Mouse (Mus musculus): ENCODE measurements around the gene Osbpl6. TPM values are rescaled to one million over a fixed set of nuclear protein-coding genes. Genes with fewer than 3 reads are reported as not detected.

Gene Osbpl6
- total RNA-seq, 1 experiment from 2014 or later: 22.5 TPM

DNA sequence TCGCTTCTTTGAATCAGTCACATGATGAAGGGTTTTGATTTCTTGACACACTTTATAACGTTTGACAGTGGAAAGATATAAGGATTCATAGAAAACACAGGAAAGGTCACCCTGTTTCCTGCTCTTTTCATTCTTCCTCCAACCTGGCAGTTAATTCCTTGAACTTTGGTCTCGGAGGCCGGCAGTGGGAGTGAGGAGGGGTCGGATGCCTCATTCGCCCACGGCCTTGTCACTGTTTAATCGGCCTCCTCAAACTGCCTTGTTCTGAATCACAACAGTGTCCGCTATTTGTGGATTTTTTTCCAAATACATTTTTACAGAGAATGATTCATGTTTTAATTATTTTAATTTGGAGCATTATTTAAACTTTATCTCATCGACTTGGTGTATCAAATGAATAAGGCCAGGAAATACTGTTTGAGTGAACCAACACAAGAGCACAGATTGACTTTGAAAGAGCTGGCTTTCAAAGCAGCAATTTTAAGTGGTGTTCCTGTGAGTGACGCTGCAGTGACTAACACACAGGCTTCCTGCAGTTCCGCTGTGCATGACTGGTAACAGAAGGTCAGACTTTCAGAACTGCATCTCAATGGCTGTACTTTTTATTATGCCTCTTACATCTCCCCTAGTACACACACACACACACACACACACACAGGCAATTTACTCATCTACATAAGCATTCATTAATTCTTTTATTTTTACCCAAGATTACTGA, 98.0 kb downstream of the Osbpl6 start:
- DNase-seq: peak; percentile 67

DNA sequence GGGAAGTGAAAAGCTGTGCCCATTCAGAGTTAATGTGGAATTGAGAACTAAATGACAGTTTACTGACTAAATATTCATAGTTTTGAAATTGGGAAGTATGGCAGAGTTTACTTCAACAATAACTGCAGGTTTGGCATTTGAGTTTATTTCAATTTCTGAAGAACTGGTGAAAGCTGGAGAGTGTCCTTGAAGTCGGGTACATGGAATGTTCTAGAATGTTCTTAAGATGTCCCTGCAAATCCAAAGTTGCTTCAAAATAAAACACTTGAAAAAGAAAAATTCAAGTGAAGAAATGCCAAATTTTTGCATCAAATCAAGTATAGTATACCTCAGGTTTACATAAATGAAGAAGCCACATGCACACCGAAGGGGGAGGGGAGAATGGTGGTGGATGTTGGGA, 98.7 kb downstream of the Osbpl6 start:
- DNase-seq: no peak

- DNase-seq: peak; percentile 23
These were observed 105.0 kb downstream of the Osbpl6 start for GRCm38 (mm10) chr2:76511281-76511721.

DNA sequence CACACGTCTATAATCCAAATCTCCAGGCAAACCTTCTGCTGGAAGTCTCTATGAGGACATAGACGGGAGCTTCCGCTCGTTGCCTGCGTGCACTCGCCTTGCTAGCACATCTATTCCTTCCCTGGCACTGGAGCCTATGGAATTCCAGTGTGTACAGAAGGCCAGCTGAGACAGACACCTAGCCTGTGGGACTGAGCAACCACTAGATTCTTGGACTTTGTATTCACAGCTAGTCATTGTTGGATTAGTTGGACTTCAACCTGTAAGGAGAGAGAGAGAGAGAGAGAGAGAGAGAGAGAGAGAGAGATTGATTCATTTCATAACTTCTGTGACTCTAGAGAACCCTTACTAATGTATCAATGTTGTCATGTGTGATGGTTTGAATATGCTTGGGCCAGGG, 105.8 kb downstream of the Osbpl6 start:
- no peak for DNase-seq

DNA sequence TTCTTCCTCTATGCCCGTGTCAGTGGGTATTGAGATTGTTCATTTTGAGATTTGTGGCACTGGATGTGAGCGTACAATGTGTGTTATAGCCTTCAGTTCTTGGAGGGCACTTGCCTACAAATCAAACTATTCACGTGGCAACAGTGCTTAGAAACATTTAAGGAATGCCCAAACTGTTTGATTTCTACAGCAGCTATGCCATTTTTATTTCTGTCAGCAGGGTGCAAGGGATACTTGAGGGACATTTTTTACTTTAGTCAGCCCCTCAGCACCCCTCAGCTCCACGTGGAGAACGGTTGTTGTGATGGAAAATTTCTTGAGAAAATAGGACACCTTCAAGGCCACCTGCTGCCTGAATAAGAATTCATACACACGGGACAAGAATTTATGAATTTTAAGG, 106.6 kb downstream of the Osbpl6 start:
- no peak for DNase-seq

DNA sequence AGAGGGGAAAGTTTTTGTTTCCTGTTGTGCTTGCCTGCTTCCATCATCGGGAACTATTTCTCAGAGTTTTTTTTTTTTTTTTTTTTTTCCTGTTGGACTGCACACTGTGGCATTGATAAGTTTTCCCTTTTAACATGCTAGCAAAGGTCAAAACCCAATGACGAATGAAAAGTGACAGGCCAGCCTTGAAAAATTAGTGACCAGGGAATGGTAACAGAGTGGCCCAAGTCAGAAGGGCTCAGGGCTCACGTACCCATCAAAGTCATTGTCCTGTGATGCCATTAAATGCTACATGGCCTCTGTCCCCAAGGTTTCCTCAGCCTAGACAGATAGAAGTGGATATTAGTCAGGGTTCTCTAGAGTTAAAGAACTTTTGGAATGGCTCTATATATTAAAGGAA, 107.0 kb downstream of the Osbpl6 start:
- DNase-seq: peak; percentile 26

GRCm38 (mm10) chr2:76517471-76517870, 111.2 kb downstream of the Osbpl6 start:
- DNase-seq: no peak

GRCm38 (mm10) chr2:76518407-76519063, 112.2 kb downstream of the Osbpl6 start:
- DNase-seq: no peak

DNA sequence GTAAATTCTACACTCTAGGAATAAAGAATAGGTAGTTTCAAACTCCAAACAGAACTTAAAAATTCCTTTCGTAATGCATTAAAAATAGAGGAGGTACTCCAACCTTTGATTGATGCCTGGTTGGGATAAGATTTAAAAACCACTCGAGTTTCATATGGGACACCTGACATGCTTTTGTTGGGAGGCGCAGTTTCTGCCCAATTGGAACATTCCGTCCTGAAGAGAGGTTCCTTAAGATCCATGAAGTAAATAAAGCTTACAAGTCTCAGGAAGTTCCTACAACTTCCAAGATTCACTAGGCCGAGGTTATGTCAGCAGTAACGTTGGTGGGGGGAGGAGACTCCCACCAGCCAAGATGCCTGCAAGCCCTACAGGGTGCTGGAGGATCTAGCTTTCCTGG, 115.3 kb downstream of the Osbpl6 start:
- no peak for DNase-seq

GRCm38 (mm10) chr2:76524451-76524850, 118.1 kb downstream of the Osbpl6 start:
- DNase-seq: no peak

GRCm38 (mm10) chr2:76525645-76526044, 119.3 kb downstream of the Osbpl6 start:
- DNase-seq: no peak

- no peak for DNase-seq
These were observed 126.3 kb downstream of the Osbpl6 start for GRCm38 (mm10) chr2:76532490-76533126.

DNA sequence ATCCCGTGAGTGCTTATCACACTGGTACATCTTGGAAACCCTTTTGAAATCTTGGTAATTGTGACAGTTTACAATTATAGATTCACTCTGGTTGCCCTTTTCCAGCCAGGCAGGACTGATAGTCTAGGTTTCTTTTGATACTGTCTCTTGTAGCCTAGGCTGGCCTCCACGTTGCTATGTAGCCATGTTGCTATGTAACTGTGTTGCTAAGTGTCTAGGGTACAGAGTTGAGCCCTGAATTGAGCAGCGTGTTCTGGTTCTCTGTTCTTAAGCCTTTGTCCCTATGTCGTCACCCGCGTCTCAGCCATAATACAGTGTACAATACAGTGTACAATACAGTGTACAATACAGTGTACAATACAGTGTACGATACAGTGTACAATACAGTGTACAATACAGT, 128.6 kb downstream of the Osbpl6 start:
- DNase-seq: no peak

- DNase-seq: no peak
These were observed 135.6 kb downstream of the Osbpl6 start for GRCm38 (mm10) chr2:76541900-76542299.

DNA sequence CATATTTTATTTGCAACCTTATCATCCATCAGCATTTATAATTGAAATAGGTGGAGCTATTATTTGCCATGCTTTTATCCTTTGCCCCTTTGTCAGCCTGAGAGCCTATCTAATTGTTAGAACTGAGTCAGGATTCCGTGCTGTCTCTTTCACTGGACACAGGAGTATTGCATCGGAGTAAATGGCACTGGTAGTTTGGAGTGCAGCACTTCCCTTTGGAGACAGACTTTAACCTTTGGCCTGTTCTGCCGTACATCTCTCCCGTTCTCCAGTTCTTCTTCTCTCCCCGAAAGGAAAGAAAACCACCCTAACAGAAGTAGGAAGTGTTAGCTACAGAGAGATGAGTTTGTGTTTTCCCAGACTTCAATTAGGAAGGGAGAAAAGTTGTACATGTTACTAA, 136.6 kb downstream of the Osbpl6 start:
- DNase-seq: no peak

GRCm38 (mm10) chr2:76545539-76545938, 139.2 kb downstream of the Osbpl6 start:
- DNase-seq: no peak

GRCm38 (mm10) chr2:76548171-76548570, 141.9 kb downstream of the Osbpl6 start:
- DNase-seq: no peak

- DNase-seq: peak; percentile 55
These were observed 142.5 kb downstream of the Osbpl6 start for GRCm38 (mm10) chr2:76548836-76549235.

DNA sequence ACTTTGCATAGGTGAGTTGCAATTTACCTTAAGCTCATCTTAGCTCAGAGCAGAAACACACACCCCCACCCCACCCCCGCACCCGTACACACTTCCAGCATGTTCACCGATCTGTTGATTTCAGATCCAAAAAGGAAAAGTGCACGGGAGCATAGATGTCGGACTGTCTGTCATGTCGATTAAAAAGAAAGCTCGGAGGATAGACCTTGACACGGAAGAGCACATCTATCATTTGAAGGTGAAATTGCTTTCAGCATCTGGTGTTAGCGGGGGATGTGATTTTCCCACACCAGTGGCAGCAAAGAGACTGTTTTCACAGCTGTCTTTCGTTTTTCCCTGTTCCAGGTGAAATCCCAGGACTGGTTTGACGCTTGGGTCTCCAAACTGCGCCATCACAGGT, 143.0 kb downstream of the Osbpl6 start:
- DNase-seq: no peak

- DNase-seq: no peak
These were observed 149.7 kb downstream of the Osbpl6 start for GRCm38 (mm10) chr2:76555852-76556558.

GRCm38 (mm10) chr2:76560146-76560545, 153.8 kb downstream of the Osbpl6 start:
- no peak for DNase-seq

- no peak for DNase-seq
These were observed 157.6 kb downstream of the Osbpl6 start for GRCm38 (mm10) chr2:76563862-76564261.
